Mouse (Mus musculus) forelimb bud, embryonic 11.5 days (tissue): ENCODE measurements around the gene Slc2a6.
A peak's percentile ranks its signal among the peaks of the same experiment; 100 is the strongest.

Experiments
- DNase-seq: peaks from one replicate; pipeline ENCODE4 v3.0.0-alpha.2; 2012; ENCODE audit warnings: low read depth, low spot score

Gene Slc2a6

DNA sequence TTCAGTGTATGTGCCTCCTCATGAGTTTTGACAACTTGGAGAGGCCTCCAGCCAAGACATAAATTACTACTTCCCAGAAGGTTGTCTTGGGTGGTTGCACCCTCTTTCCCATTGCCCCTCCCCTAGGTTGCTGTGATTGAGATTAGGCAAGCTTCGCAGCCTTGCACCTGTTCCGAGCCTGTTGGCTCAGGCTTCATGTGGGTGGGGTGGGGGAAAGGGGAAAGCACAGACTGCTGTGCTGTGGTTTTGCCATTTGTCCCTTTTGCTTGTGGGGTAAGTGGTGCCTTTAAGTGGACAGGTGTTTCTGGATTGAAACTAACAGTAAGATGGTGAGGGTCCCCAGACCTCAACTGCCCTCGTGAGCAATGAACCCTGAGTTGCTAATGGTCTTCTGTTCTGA is 8.2 kb upstream of the Slc2a6 start:
- no peak for DNase-seq

DNA sequence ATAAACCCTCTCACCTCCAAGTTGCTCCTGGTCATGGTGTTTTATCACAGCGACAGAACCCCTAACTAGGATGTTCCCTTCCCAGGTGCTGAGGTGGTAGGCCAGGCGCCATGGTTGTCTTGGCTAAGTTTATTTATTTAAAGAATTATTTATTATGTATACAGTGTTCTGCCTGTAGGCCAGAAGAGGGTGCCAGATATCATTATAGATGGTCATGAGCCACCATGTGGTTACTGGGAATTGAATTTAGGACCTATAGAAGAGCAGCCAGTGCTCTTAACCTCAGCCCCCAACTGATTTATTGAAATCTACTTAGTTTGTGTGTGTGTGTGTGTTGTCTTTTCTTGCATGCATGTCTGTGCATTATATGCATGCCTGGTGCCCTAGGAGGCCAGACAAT is 4.6 kb upstream of the Slc2a6 start:
- no peak for DNase-seq

- DNase-seq: no peak
Measured at GRCm38 (mm10) chr2:27028437-27029015, 728 bp upstream of the Slc2a6 start.

GRCm38 (mm10) chr2:27026857-27027617 is 761 bp downstream of the Slc2a6 start:
- no peak for DNase-seq

- DNase-seq: no peak
Measured at GRCm38 (mm10) chr2:27026332-27026731, 1.5 kb downstream of the Slc2a6 start.

- DNase-seq: no peak
Measured at GRCm38 (mm10) chr2:27025545-27025944, 2.3 kb downstream of the Slc2a6 start.

DNA sequence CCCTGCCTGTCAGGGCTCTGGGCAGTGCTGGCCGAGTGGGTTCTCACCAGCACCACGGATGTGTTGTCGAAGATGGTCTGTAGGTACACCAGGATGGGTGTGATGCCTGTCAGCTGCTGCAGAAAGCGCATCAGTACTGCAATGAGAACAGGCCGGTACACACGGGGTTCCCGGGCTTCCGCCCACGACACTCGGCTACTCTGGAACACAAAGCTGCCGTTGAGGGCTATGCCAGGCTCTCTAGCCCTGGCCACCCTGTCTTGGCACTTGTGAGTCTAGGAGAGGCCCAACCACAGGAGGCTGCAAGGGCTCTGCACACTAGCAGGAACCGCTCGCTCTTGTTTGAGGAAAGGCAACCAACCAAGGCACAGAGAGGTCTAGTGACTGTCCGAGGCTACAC is 3.7 kb downstream of the Slc2a6 start:
- no peak for DNase-seq

DNA sequence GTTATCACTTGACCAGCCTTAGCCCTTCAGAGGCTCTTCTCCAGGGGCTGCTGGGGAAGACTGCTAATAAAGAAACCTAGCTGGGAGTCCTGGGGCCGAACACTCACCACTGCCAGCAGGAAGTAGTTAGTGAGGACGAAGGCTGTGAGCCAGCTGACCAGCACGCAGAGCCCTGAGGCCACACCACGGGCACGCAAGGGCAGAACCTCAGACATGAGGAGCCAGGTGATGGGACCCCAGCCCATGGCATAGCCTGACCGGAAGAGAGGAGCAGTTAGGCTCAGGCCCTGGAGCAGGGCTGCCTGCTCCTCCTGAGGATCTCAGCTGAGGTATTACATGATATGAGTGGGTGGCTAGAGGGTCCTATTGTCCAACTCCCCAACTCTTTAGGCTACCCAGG is 5.2 kb downstream of the Slc2a6 start:
- no peak for DNase-seq

DNA sequence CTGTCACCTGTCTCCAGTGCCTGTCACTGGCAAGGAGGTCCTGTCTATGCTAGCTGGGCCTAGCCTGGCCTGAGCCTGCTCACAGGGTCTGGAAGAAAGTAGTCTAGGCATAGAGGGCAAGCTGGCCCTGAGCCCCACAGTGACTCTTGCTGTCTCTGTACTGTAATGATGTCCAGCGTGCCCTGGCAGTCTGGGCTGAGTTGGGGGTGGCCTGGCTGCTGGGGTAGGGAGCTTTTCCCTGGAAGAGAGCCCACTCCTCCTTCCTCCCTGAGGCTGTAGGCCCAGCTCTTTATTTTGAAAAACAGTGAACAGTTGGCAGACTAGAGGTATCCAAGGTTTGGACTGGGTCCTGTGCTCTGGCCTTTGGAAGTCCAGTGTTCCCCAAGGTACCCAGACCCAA is 6.7 kb downstream of the Slc2a6 start:
- DNase-seq: no peak

DNA sequence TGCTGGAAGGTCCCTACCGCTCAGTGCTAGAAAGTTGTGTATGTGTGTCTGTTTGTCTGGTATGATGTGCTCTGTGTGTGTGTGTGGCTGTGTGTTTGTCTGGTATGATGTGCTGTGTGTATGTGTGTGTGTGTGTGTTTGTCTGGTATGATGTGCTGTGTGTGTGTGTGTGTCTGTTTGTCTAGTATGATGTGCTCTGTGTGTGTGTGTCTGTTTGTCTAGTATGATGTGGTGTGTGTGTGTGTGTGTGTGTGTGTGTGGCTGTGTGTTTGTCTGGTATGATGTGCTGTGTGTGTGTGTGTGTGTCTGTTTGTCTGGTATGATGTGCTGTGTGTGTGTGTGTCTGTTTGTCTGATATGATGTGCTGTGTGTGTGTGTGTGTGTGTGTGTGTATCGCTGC is 8.3 kb downstream of the Slc2a6 start:
- DNase-seq: no peak

- DNase-seq: peak; percentile 74
Measured at GRCm38 (mm10) chr2:27017802-27018201, 10.0 kb downstream of the Slc2a6 start.

DNA sequence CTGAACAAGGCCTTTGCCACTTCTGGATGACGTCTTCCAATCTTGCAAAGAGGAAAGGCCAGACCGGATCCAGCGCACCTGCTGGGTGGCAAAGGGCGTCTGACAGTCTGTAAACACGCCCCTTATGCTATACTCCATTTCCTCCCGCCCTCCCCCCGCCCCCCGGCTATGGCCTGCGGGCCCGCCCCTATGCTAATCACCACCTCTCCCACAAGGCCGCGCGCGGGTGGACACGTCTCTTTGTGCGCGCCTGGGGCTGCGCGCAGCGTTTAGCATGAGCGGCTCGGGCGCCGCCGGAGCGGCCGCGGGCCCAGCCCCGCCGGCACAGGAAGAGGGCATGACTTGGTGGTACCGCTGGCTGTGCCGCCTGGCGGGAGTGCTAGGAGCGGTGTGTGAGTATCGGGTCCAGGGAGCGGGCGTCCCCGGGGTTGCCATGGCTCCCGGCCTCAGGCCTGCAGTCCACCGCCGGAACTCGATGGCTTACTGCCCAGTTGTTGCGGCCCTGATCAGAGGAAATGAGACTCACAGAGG is 18.0 kb downstream of the Slc2a6 start, which contains the start of gene Cacfd1:
Cacfd1 (plus strand) TSS at position 213 of the 531 bp plus-strand sequence.
- peak; percentile 87 for DNase-seq

DNA sequence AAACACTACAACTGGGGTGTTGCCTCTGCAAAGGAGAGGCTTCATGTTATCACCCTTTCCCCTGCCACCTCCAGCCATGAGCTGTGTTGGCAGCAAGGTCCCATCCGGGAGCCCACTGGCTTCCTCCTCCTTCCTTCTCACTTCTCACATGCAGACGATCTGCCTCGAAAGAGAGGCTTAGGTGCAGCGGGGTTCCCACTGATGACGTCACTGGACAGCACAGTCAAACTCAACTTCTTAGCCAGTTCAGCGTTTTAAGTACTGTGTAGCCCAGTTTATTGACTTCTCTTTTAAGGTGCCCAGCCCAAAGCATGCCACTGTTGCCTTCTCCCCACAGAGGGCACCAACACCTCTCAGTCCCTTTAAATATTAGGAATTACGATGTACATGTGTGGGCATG is 20.1 kb downstream of the Slc2a6 start:
- DNase-seq: no peak

GRCm38 (mm10) chr2:27006255-27006654 is 21.5 kb downstream of the Slc2a6 start:
- no peak for DNase-seq

DNA sequence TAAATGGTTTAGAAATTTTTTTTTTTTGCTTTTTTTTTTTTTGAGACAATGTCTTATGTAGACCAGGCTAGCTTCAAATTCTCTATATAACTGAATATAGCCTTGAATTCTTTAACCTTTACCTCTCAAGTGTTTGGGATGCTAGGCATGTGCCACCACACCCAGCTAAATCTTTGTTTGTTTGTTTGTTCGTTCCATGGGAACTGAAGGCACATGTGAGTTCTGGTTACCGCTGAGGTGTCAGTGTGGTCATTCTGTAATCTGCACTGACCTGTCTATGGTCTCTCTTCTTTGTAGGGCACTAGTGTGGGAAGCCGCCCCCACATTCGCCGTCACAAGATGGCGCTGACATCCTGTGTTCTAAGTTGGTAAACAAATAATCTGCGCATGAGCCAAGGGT is 29.8 kb downstream of the Slc2a6 start:
- no peak for DNase-seq

- no peak for DNase-seq
Measured at GRCm38 (mm10) chr2:26997498-26997897, 30.3 kb downstream of the Slc2a6 start.

- no peak for DNase-seq
Measured at GRCm38 (mm10) chr2:26993936-26994335, 33.9 kb downstream of the Slc2a6 start.

DNA sequence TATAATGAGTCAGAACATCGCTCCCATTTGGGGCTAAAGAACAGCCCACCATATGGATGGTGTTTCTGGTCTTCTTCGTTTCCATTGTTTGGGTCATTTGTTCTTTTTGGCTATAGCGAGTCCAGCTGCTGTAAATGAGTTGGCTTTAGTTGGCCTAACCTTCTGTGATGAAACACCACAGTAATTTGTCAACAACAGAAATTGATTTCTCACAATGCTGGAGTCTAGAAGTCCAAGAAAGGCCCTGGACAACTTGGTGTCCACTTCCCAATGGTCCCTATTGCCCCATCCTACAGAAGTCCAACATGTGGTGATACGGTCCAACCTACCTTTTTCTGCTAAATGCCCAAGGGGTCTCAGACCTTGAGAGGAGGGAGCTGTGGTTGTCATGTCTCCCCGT is 43.2 kb downstream of the Slc2a6 start:
- DNase-seq: no peak

DNA sequence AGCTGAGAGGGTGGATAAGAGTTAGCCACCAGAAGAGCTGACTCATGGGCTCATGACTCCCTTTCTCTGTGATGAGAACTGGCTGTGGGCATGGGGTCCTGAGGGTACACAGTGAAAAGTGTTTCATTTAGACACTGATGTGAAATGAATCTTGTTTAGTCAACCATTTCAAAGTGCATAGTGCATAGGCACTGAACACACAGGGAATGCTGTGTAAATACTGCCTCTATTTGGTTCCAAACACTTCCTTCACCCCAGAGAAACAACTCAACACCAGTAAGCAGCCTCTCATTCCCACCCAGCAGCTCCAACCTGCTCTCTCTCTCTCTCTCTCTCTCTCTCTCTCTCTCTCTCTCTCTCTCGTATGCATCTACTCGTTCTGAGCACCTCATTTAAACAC is 43.6 kb downstream of the Slc2a6 start:
- no peak for DNase-seq

- DNase-seq: no peak
Measured at GRCm38 (mm10) chr2:26980361-26980760, 47.4 kb downstream of the Slc2a6 start.

DNA sequence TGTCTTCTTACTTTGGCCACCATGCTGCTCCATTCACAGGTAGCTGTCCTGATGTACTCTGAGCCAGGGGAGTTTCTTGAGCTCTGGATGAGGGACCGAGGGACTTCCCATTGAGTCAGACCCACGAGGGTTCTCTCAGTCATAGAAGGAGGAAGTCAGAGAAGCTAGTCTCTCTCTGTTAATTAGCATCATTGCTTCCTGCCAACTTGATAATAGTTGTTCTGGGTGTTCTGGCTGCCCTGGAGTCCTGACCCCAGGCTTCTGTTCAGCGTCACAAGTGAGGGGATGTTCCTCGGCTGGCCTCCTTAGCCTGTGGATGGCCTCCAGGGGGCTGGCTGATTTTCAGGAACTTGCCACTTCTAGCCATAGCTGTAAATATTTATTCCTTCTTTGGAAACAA is 53.8 kb downstream of the Slc2a6 start:
- DNase-seq: no peak

- no peak for DNase-seq
Measured at GRCm38 (mm10) chr2:26973116-26973515, 54.7 kb downstream of the Slc2a6 start, which contains the start of gene Adamts13. Gene Adamts13 (plus strand): TSS chr2:26973416.
